Mouse (Mus musculus): ENCODE measurements at regions not wholly inside any gene's neighbourhood (a gene's known extent, or its start where the extent isn't known, plus 50 kb on each side); places are given as distances from the start of the nearest gene placed in this dataset.

- DNase-seq (ENCODE audit: low read depth, low spot score) = no peak
Measured at GRCm38 (mm10) chrX:42402335-42402605, 87.2 kb upstream of the Tex13c2 start.

GRCm38 (mm10) chrX:42431851-42432635 is 57.4 kb upstream of the Tex13c2 start:
- peak; percentile 29 for DNase-seq (ENCODE audit: low read depth, low spot score)

Measured in WW6 (cell line).